Mouse (Mus musculus) erythroblast, embryonic 14.5 days (primary cell): ENCODE results near the gene Lrrc4c. TPM values are rescaled to one million over a fixed set of nuclear protein-coding genes. Genes with fewer than 3 reads are reported as not detected.

Experiments used
- H3K27me3 ChIP-seq: 2 replicates; pipeline ENCODE4 v1.6.1; 2012; ENCODE audit warnings: inconsistent platforms; ENCODE audit not compliant: control insufficient read depth
- H3K36me3 ChIP-seq: 2 replicates; pipeline ENCODE4 v1.6.1; 2012; ENCODE audit warnings: mild to moderate bottlenecking, inconsistent platforms; ENCODE audit not compliant: control insufficient read depth
- H3K4me1 ChIP-seq: 2 replicates; pipeline ENCODE4 v1.6.1; 2012; ENCODE audit warnings: inconsistent platforms; ENCODE audit not compliant: control insufficient read depth
- H3K4me3 ChIP-seq: replicated peaks from 2 replicates; pipeline ENCODE3; 2012; ENCODE audit warnings: moderate library complexity, mild to moderate bottlenecking, inconsistent platforms
- H3K9me3 ChIP-seq: 2 replicates; pipeline ENCODE4 v1.6.1; 2012; ENCODE audit warnings: low read length, inconsistent platforms, mixed read lengths; ENCODE audit not compliant: control insufficient read depth
- GATA1 ChIP-seq: IDR thresholded peaks from 2 replicates; pipeline ENCODE4 v1.6.1; 2012; ENCODE audit warnings: low read length, inconsistent platforms, mixed read lengths
- TAL1 ChIP-seq: IDR thresholded peaks from 3 replicates; pipeline ENCODE4 v1.6.1; 2012; ENCODE audit warnings: low read length, inconsistent platforms, mixed read lengths
- polyA plus RNA-seq: library from polyadenylated mRNA; stranded (reverse); fragments of >175 nt; gene quantifications from 2 replicates; pipeline ENCODE4 v1.2.3, GENCODE M21; 2012

The Lrrc4c gene
- polyA plus RNA-seq, 1 experiment: not detected

DNA sequence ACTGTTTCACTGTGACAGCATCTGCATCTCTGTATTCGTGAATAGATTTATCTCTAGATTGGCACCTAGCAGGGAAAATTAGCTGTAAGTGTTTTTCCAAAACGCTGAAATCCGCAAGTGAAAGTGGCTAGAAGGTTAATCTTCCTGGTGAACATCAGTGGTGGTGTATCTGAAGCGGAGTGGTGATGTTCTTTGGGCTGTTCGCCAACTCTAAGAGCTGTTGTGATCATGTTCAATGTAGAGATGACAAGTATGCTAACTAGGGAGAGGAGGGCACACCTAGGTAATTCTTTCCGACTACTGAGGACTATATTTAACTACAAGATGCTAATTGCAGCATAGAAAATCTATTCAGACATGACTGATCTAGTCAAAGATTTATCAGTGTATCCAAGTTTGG lies 1.7 kb downstream of the Lrrc4c start:
- TF ChIP-seq TAL1: no peak
- TF ChIP-seq GATA1: no peak
- no peaks in the 10 kb centered on the region for H3K27me3 ChIP-seq
- no peaks in the 10 kb centered on the region for H3K9me3 ChIP-seq
- no peaks in the 10 kb centered on the region for H3K36me3 ChIP-seq
- H3K4me1 ChIP-seq: no peaks in the 10 kb centered on the region
- no peak overlapping the region for H3K4me3 ChIP-seq

DNA sequence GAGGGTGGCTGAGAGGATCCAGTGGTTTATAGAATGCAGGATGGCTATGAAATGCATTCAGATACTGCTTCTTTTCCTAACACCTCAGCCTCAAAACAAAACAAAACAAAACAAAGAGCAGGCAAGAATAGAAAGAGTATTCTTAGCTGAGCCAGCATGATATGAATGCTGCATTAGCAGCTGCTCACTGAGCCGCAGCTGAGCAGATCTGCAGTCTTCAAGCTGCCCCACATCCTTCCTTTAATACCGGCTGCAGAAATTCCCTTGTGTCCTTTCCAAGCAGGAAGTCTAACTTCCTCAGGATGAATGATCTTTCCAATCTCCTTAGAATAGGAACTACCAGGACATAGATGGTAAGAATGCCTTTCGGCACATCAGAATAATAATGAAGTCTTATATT lies 16.7 kb downstream of the Lrrc4c start:
- Histone ChIP-seq H3K36me3 (no peaks in the 10 kb centered on the region), H3K4me3 (no peak overlapping the region), H3K4me1 (no peaks in the 10 kb centered on the region), H3K9me3 (no peaks in the 10 kb centered on the region), H3K27me3 (no peaks in the 10 kb centered on the region)
- TF ChIP-seq GATA1 (no peak), TAL1 (no peak)

DNA sequence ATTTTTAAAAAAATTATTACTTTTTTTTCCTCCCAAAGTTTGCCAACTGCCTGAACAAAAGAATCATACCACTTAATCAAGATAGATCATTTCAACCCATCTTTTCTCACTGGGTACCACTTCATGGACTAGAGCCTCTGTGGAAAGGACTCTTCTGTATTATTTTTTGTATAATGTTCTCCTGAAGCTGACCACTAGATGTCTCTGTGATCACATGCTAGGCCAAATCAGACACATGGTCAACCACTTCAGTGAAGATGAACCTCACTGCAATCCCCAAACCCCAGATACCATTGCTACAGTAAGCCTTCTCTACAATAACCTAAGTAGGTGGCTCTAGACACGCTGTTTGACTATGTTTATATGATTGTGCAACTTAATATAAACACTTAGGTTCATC lies 19.4 kb downstream of the Lrrc4c start:
- no peaks in the 10 kb centered on the region for H3K36me3 ChIP-seq
- H3K9me3 ChIP-seq: no peaks in the 10 kb centered on the region
- no peak overlapping the region for H3K4me3 ChIP-seq
- H3K27me3 ChIP-seq: no peaks in the 10 kb centered on the region
- H3K4me1 ChIP-seq: no peaks in the 10 kb centered on the region
- TF ChIP-seq TAL1: no peak

DNA sequence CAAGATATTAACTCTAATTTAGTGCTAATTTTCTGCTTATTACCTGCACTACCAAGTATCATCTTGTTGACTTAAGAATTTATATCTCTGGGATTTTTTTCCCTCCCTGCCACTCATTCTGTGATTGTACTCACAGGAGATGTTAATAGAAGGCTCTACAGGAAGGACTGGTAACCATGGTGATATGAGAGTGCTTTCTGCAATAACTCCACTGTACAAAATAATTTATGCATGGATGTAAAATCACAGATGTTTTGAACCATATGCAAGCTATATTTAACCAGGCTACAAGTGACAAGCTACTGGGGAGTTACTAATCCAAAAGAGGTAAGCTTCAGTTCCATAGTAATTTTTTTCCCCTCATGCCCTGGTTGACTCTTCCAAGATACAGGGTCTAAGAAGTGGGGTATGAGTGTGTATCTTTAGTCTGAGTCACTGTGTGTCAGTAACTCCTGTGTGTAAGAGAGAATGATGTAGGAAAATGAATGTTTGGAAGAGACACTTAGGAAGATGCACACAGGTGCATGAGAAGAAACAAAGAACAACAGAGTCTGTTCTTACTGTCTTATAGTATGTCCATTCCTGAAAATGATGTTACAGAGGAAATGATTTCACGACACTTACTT lies 83.3 kb downstream of the Lrrc4c start:
- TF ChIP-seq GATA1: no peak
- TF ChIP-seq TAL1: no peak
- Histone ChIP-seq H3K4me1 (no peaks in the 10 kb centered on the region), H3K4me3 (no peak overlapping the region), H3K9me3 (no peaks in the 10 kb centered on the region), H3K27me3 (no peaks in the 10 kb centered on the region), H3K36me3 (no peaks in the 10 kb centered on the region)

DNA sequence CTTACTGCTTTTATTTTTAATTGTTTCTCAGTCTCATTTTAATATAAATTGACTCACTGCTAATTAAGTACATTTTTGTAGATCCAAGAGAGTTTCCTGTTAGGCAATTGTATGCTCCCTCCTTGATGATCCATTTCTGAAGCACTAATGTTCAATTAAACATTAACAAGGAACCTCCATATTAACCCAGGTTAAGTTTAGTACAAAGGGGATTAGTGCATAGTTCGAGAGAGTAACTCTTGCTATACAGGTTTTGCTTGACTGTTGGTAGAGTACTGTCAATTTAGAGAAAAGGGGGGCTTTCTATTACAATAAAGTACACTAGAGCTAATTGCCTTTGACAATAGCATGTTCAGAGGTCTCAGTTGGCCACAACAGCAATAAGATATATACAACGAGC lies 84.5 kb downstream of the Lrrc4c start:
- no peaks in the 10 kb centered on the region for H3K27me3 ChIP-seq
- no peak overlapping the region for H3K4me3 ChIP-seq
- no peaks in the 10 kb centered on the region for H3K4me1 ChIP-seq
- TF ChIP-seq TAL1: no peak
- TF ChIP-seq GATA1: no peak
- H3K36me3 ChIP-seq: no peaks in the 10 kb centered on the region
- no peaks in the 10 kb centered on the region for H3K9me3 ChIP-seq

DNA sequence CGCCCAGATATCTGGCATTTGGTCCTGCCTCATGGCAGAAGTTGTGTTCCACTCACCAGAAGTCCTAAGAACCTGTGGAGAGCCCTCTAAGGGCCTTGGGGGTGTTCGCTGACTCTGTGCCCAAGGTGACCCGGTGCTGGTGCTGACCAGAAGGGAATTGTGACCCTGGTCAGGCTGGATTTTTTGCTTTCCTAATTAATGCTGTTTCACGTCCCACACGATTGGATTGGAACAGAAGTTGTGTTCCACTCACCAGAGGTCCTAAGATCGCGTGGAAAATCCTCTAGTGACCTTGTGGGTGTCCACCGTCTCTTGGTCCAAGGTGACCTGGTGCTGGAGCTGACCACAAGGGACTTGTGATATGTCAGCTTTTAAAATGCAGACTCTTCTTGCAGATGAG lies 88.9 kb downstream of the Lrrc4c start:
- Histone ChIP-seq H3K36me3 (no peaks in the 10 kb centered on the region), H3K27me3 (no peaks in the 10 kb centered on the region), H3K4me1 (no peaks in the 10 kb centered on the region), H3K4me3 (no peak overlapping the region), H3K9me3 (peaks cover 2% of the 10 kb centered on the region; the same call in 1 of the 2 replicates)
- TF ChIP-seq GATA1 (no peak), TAL1 (no peak)

DNA sequence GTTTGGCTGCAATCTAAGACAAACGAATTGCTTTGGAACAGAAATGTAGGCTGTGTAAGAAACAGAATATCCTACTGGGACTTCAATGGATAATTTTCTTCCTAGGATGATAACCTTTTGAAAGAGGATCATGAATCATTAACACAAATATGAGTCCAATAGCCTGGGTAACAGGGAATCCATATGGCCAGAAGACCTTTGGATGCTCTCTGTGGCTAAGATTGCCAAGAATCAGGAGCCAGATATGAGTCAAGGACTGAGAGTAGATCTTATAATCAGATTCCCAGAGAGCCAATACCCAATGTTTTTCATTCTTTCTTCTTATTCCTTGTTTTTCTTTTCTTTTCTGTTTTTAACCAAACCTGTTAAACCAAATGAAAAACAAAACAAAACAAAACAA lies 93.2 kb downstream of the Lrrc4c start:
- H3K27me3 ChIP-seq: no peaks in the 10 kb centered on the region
- H3K4me3 ChIP-seq: no peak overlapping the region
- no peaks in the 10 kb centered on the region for H3K36me3 ChIP-seq
- H3K4me1 ChIP-seq: no peaks in the 10 kb centered on the region
- H3K9me3 ChIP-seq: peaks cover 2% of the 10 kb centered on the region; the same call in 1 of the 2 replicates
- TF ChIP-seq TAL1 (no peak), GATA1 (no peak)

DNA sequence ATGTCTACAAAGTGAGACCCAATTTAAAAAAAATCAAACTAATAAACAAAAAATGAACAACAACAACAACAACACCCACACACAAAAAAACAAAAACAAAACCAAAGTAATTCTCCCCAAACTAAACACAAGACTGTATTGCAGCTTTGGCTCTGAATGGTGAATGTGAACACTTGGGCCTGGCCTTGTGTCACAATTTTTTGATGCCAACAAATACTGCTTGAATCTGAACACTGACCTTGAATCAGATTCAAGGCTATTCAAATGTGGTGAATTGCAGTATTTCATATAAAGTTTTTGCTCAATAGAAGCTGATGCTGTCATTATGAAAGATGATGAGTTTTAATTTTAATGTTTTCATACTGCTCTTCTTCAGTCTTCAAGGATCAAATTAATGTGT lies 143.6 kb downstream of the Lrrc4c start:
- TF ChIP-seq TAL1: no peak
- TF ChIP-seq GATA1: no peak
- H3K4me1 ChIP-seq: no peaks in the 10 kb centered on the region
- H3K27me3 ChIP-seq: no peaks in the 10 kb centered on the region
- no peaks in the 10 kb centered on the region for H3K36me3 ChIP-seq
- H3K9me3 ChIP-seq: peaks cover 9% of the 10 kb centered on the region
- H3K4me3 ChIP-seq: no peak overlapping the region

DNA sequence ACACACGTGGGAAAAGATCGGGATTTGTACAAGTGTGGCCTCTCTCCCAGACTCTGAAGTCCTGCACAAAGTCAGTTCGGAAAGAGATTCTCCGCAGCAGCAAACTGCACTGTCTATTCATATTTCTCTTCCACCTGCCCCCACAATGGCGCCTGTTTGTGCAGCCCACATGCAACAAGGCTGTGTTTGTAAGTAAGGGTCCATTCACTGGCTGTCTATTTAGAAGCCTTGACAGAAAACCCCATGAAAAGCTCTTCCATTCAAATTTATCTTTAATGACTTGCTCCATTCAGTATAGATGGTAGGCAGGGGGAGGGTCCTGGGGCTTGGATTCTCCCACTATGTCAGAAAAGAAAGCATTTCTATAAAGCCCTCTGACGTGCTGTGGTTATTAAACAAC lies 157.7 kb downstream of the Lrrc4c start:
- TF ChIP-seq TAL1 (no peak), GATA1 (no peak)
- Histone ChIP-seq H3K27me3 (no peaks in the 10 kb centered on the region), H3K4me3 (no peak overlapping the region), H3K9me3 (no peaks in the 10 kb centered on the region), H3K36me3 (no peaks in the 10 kb centered on the region), H3K4me1 (no peaks in the 10 kb centered on the region)
